Mouse (Mus musculus) Muller cell, postnatal 12 days (primary cell): ENCODE measurements at regions not wholly inside any gene's neighbourhood (a gene's known extent, or its start where the extent isn't known, plus 50 kb on each side); places are given as distances from the start of the nearest gene placed in this dataset.

Source experiments
- DNase-seq: peaks from one replicate; pipeline ENCODE4 v3.0.0-alpha.2; 2015; ENCODE audit errors: inconsistent ontology term

DNA sequence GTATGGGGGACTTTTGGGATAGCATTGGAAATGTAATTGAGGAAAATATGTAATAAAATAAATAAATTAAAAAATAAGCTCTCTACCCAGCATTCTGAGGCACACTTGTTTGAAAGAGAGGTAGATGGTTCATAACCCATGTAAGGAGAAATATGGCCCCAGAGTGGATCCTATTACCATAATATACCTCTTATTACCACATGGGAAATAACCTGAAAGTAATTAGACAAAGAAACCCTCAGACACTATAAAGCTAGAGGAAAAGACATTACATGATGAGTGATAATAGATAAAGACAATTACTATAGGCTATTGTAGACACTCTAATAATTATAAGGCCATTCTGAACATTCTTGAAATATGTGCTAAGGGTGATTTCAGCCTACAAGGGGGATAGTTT, 2444.8 kb upstream of the Gm12353 start:
- no peak for DNase-seq

DNA sequence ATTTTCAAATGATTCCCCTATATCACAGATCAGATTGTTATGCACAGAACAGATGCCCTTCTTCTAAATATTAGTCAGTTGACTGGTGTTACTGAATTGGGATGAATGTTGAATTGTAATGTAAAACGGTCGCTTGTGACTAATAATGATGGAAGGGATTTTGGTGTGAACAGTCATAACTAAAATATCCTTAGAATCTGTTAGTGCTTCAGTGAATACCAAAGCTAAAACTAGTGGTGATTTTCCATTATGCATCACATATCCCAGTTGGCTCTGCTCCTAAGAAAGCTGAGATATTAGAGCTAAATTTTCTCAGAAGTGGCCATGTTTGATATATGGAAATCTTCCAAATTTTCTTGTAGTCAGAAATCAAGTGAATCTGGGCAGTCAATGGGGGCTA, 2441.7 kb upstream of the Gm12353 start:
- peak; percentile 93 for DNase-seq

DNA sequence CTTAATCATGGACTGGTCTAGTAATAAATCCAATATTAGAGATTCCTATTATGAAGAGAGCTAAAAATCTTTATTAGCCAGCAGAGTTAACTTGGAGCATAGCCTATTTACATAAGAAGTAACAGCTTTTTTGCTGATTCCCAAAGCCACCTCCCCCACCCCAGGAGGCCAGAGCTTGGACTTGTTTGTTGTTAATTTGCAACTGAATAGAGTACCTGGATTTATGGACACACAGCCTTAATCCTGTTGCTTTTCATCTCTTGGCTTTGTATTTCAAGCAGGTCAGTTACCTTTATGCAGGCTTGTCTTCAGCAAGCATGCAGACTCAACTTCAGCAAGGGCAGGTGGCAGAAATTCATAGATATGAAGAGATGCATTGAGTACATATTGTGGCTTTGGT, 2396.5 kb upstream of the Gm12353 start:
- no peak for DNase-seq

DNA sequence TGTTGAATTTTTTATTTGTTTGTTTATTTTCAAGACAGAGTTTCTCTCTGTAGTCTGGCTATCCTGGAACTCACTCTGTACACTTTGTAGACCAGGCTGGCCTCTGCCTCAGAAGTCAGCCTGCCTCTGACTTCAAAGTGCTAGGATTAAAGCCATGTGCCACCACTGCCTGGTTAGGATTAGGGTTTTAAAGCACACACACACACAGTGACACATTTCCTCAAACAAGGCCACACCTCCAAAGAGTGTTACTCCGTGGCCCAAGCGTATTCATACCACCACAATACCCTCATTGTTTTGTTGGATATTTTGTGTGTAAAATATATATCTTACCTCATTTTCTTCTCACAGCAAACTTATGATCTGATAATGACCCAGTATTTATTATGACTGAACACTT, 2365.4 kb upstream of the Gm12353 start:
- no peak for DNase-seq

DNA sequence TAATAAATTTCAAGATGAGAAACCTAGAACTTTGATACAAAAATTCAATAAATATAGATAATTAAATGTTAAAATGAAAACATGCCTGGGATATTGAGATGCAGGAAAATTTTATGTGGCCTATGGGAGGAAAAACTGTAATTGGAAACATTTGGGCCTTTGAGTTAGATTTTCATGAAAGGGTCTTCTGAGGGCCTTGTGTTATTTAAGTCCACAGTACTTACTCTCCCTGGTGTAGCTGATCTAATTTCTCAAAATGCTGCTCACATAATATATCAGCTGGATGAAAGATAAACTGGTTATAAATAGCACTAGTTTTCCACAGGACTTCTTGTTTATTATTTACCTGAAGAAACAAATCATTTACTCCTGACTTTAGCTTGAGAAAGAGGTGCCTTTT, 2364.9 kb upstream of the Gm12353 start:
- DNase-seq = no peak

DNA sequence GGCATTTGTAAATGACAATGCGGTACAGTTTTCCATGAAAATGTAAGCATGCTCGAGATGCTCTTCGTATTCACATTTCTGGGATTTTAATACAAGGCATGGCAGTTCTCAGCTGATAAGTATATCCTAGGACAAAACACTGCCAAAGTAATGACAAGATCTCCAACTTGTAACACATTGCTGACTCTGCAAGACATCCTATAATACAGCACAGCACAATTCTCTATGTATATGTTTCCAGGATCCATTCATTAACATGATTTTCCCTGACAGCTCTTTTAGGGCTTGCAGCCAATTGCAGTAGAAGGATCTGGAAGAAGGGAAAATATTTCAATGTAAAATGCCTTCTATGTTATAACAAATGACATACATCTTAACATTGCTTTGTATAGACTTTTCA, 2346.1 kb upstream of the Gm12353 start:
- DNase-seq = no peak

DNA sequence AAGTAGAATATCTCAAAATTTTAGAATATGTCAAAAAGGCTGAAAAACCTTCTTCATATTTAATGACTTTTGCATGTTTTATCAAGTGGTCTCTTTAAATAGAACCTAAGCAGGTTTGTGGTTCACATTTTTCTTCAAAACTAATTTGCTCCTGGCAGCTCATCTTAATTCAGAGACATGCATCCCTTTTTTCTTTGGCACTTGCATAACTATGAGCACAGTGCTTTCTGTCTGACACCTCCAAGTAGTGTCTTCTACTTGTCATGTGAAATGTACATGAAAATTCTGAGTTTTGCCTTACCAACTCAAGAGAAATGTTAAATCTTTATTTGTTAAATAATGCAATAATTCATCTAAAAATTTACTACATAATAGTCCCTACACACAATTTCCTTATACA, 2343.5 kb upstream of the Gm12353 start:
- no peak for DNase-seq

DNA sequence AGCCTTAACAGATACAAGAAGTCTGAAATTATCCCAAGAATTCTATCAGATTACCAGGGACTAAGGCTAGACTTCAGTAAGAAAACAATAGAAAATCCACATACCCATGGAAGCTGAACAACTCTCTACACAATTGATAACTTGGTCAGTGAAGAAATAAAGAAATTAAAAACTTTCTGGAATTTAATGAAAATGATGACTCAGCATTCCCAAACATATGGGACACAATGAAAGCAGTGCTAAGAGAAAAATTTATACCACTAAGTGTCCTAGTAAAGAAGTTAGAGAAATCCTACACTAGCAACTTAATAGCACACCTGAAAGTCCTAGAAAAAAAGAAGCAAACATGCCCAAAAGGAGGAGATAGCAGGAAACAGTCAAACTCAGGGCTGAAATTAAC, 2306.1 kb upstream of the Gm12353 start:
- DNase-seq = no peak

DNA sequence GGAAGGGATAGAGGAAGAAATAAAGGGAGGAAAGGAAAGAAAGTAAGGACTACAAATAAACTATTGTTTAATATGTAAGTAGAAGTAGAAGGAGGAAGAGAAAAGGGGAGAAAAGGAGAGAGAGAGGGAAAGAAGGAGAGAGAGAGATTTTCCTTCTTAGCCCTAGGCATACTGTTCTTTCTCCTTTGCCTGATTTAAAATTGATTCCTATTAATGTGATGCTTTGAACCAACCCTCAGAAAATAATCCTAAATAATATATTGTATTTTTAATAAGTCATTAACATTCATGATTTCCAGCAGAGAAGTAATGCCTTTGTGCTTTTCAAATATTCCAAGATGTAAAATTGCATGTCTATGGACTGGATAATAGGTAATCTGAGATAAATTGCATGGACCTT, 2286.2 kb upstream of the Gm12353 start:
- DNase-seq = no peak

DNA sequence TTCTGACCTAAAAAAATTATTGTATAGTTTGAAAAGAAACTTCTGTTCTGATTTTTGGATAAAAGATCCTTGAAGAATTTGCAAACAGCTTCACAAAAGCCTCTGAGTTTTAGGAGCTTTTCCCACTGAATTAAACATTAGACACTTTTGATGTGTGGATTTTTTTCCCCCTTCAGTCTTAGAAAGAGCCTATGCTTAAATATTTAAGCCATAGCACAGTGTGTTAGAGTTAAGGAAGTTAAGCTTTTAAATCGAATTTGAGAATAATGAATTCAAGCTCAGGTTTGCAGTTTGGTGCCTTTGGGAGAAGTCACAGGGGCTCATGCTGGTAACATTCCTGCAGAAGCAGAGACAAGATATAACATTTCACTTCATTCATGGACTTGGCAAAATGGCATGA, 2257.2 kb upstream of the Gm12353 start:
- DNase-seq = no peak

DNA sequence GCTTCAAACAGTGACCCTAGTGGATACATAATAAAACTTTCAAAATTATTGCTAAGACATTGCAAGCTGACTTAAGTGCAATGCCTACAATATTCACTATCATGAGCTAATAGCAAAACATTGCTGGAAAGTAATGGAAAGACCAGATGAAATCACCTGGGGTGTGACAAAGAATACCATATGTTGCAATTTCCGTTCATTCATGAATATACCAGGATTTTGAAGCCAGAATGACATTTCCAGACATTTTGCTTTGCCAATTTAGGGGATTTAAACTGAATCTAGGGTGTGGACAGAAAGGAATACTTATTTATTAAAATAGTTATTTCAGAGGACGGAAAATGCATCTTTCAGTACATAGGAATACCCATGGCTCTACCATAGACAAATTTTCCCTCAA, 2244.5 kb upstream of the Gm12353 start:
- DNase-seq = no peak
